Mouse (Mus musculus) gastrocnemius, postnatal 4 days (tissue): Measurements from ENCODE around the gene Hoxc6. TPM values are rescaled to one million over a fixed set of nuclear protein-coding genes. Genes with fewer than 3 reads are reported as not detected.
A peak's percentile ranks its signal among the peaks of the same experiment; 100 is the strongest.

Source experiments
- DNase-seq, 2 experiments: peaks; one replicate each; pipeline ENCODE4 v3.0.0; 2021 to 2022; ENCODE audit warnings: low spot score in 2 of 2, mixed read lengths in 2 of 2
- total RNA-seq, 2 experiments: library from RNA; stranded (reverse); gene quantifications; 2 replicates each; pipeline ENCODE4 v1.2.3; 2021

Gene Hoxc6
- total RNA-seq, 2 experiments from 2014 or later: 12.7 to 12.8 TPM

DNA sequence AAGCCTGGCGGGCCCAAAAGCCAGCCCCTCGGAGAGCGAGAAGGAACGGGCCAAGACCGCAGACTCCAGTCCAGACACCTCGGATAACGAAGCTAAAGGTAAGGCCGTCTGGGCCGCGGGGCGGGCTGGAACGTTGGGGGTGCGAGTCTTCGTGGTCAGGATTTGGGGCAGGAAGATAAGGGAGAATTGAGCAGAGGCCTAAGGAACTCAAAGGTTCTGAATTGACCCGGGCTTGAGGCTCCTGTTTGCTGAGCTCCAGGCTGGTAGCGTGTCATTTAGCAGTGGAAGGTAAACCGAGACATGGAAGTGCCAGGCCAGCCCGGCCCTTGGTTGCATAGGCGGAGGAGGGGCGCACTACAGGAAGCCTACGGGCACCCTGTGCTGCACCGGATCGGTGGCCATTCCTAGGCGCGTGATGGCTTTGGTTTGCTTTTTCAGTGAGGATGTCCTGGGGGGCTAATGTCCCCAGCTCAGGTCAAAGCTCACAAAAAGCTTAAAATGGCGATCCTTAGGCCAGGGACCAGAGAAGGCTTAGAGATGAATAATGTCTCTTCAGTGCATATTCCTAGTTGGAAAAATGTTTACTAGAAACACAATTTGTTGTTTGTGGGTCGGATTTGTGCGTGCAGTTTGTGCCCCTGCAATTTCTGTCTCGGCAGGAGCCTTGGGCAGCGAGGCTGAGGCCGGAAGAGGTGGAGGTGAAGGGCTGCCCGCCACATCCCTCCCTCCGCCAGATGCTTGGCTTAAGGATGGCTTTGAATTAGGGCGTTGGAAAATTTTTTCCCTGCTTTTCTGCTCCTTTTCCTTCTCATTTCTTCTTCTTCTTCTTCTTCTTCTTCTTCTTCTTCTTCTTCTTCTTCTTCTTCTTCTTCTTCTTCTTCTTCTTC is 30.3 kb upstream of the Hoxc6 start:
- no peak for DNase-seq

DNA sequence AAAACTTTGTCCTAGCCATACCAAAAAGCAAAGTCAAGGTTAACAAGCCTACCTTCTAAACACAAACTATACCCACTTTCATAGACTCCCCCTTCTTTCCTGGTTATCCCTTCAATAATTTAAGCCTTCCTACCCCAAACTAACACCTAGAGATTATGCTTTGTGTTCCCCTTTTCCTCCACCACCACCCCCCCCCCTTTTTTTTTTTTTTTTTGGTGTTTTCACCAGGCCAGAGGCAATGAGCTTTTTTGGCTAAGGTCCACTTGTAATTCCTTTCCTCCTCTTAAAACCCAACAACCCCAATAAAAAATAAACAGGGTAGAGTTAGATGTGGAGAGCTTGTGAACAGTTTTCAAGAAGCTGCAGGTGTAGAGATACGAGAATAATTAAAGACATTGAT is 28.8 kb upstream of the Hoxc6 start:
- DNase-seq: no peak

DNA sequence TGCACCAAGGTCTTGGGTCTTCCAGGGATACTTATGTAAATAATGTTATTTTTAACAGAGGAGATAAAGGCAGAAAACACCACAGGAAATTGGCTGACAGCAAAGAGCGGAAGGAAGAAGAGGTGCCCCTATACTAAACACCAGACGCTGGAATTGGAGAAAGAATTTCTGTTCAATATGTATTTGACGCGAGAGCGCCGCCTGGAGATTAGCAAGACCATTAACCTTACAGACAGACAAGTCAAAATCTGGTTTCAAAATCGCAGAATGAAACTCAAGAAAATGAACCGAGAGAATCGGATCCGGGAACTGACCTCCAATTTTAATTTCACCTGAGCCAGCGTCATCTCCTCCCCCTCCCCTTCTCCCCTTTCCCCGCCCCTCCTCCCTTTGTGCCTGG is 27.3 kb upstream of the Hoxc6 start:
- no peak for DNase-seq

DNA sequence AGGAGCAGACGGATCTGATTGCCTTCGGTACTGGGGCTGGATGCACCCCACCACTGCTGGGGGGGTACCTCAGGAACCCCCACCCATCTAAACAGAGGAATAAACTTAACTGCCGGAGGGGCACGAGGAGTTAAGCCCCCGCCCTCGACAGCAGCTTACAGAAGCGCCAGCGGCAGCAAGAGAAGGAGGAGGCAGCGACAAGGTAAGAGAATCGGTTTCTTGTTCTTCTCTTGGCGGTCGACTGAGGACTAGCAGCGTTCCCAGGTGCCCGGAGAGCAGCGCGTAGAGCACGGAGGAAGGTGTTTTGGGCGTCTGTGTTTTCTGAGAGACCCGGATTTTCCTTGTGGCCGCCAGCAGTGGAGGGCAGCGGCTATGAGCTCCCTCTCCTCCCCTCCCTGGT is 25.8 kb upstream of the Hoxc6 start:
- DNase-seq: no peak

DNA sequence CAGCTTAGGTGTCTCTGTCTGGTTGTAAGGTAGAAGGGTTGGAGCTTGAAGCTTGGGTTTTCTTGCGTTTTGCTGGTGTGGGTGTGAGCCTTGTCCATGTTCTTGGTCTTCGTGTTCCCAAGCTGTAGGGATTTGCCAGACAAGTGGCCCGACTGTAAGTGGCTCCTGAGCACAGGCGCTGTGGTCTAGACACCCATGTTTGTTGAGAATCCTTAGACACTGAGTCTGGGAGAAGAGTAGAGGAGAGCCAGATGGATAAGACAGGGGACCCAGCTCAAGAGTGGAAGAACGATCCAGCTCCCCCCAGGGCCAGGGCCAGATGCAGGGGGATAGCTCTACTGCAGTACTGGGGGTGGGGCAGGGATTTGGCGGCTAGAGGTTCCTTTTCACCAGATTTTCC is 25.3 kb upstream of the Hoxc6 start:
- DNase-seq: no peak

DNA sequence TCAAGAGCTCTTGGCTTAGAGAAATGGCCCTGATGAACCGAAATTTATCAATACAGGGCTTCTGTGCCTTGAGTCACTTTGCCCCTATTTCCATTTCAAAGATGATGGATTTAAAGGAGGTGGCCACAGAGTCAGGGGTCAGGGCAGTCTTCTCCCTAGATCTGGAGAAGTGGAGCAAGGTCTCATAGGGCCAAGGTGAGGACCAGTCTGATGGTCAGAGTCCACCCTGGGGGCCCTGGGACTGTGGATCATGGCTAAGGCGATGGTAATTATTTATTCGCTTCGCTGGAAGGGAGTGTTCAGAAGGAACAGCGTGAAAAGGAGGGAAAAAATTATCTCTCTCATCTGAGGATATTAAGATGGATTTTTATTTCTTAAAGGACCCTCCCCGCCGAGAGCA is 23.0 kb upstream of the Hoxc6 start:
- no peak for DNase-seq

DNA sequence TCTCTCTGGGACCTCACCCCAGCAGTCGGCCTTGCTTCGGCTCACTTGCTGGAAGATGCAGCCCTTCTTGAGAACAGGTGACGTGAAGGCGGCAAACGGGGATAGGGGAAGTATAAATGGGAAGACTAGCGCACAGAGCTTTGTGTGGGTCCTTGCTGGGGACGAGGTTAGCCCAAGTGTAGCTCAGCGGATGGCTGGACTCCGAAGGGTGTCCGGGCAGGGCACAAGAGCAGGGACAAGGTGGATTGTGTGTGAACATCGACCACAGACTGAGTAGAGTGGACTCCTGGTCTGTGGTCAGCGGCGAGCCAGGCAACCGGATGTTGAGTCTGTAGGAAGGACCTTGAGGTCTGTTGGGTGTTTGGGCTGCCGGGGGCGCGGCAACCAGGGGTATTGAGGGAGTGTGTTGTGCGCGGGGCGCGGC is 22.4 kb upstream of the Hoxc6 start:
- DNase-seq: peak in 1 of 2 experiments; percentile 54

DNA sequence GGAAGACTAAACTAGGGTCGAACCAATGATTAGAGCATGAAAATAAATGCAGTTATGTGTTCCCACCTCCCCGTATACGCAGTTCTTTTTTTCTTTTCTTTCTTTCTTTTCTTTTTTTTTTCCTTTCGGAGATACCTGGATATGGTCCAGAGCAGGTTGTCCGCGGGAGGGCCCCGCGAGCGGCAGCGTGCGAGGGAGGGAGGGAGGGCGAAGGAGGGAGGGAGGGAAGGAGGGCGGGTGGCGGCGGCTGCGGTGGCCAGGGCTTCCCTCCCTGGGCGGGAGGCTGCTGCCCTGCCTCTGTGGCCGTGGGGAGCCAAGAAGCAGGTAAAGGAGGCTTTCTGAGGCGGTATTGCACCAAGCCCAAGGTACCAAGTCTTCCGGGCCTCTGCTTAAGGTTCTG is 21.9 kb upstream of the Hoxc6 start, which contains the start of gene Hoxc9:
Gene Hoxc9 (plus strand): TSS at position 269 of the 400 bp plus-strand sequence.
- no peak for DNase-seq

DNA sequence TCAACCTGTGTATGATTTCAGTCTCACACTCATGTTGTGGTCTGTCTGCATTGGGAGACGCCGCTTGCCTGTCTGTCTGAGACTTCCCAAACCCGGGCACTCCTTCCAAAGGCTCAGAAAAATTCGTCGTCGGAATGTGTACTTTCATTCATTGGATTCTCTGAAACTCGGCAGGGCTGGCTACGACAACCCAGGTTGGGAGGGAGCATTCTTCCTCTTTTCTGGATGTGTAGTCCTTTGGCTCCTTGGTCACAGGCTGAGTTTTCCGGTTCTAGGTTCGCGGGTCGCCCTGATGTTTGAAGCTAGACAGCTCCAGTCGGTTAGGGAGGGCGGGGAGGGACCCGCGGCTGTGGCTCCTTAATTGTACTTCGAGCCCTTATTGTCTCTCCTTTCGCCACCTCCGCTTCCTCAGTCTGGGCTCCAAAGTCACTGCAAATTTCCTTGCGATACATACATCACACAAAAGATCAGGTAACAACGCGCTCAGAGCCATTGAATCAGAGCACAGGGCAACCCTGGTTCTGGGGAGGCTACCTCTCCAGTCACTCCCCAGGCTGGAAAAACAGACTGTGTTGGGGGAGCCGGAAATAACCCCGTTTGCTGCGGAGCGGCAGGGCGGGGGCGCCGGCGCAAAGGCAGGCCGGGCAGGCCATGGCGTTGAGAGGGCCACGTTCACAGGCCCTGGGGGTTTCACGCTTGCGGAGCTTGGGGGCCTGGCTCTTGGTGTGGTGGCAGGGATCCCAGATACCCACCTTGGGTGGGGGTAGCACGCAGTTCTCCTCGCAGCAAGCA is 21.2 kb upstream of the Hoxc6 start:
- DNase-seq: no peak

DNA sequence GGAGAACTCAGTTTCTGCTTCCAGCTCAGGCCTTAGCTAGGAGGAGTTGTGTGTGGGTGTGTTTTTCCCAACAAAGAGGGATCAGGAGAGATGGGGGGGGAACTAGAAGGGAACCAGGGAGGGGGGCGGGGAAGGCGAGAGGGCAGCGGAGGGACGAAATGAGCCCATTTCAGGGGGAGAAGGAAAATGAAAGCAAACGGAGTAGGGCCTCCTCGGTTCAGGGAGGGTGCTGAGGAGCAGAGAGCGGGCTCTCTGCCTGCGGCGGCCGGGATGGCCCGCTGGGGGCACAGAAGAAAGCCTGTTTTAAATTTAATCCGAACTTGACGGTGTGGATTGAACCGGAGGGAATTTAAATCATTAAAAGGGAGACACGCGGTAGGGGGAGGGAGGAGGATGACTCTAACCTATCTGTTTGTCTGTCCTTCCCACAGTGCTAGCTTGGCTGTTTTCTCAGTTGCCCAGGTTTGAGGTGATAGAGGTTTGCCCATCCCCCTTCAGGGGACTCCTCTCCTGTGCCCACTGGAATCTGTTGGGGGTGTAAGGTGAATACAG is 20.6 kb upstream of the Hoxc6 start:
- DNase-seq: no peak

DNA sequence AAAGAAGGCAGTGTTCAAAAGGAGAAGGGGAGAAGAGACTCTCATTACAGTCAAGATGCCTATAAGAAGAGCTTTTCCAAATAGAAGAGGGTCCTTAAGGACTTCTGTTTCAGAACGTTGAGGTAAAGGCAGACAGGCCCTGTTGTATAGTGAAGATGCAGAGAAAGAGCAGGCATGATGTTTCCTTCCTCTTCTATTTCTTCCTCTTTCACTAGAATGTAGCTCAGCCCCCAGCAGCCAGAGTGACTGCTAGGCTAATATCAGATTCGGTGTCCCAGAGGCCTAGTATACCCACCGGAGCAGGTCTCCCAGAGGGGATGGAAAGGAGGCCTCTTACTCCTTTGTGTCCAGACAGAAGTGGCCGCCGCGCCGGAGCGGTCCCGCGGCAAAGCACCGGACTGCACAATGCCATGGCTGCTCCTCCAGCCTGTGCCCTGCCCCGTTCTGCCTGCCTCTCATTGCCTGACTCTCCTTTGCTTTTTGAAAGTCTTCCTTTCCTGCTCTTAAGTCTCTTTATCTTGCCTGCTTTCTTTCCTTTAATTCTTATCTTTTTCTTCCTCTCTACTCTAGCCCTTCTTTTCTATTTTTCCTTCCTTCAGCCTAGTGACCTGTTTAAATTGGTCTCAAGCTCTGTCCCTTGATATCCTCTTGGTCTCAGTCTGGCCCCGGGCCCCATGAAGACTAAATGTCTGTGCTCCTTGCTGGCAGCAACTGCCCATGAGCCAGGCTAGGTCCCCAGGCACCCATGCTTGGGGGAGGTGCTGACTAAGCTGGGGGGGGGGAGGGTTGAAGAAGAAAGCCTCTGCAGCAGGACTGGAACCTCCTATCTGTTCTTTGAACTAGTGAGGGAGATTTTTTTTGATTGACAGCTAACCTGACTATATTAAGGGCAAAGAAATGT is 19.2 kb upstream of the Hoxc6 start:
- DNase-seq: no peak

DNA sequence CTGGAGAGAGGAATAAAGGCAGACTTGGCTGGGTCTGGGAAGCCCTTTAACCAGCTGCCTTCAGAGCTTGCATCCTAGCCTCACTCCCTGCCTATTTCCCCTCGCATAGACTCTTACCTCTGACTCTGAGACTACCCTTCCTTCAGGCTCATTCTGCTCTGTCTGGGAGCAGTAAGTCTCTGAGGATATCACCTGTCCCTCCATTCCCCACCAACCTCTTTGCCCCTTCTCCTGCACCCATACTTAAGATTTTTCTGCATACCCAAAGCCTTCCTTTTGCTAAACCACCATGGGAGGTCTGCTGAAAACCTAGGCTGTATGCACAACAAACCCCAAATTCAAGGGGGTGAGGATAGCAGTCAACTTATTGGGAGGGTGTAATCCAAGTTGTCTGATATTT is 18.1 kb upstream of the Hoxc6 start:
- no peak for DNase-seq

DNA sequence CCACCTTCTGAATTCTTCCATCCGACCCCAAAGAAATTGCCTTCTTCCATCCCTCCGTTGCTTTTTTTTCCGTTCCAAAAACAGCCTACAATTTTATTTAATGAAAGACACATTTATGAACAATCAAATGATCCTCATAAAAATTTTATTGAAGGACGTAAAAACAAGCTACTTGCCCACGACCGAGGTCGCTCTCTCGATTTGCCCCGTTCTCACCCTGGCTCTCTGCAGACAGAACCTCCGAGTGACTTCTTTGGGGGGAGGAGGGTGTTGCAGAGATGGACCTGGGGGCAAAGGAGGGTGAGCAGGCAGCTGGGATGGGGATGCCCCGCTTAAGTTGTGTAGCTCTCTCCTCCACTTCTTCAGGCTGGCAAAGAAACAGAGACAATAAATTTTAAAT is 17.7 kb upstream of the Hoxc6 start:
- DNase-seq: no peak

DNA sequence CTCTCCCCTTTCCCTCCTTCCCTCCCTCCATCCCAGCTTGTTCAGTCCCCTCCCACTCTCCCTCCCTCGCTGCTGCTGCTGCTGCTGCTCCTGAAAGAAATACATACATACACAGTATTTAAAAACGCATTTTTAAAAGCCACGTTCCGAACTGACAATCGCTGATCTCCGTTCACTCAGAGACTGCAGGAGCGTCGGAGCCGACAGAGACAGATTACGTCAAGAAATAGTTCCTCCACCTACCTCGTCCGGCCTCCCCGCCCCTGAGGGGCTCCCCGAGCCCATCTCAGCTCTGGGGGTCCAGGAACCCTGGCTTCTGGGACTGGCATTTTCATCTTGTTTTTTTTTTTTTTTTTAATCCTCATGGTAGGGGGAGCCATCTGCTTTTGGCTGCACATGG is 17.1 kb upstream of the Hoxc6 start:
- DNase-seq: no peak

DNA sequence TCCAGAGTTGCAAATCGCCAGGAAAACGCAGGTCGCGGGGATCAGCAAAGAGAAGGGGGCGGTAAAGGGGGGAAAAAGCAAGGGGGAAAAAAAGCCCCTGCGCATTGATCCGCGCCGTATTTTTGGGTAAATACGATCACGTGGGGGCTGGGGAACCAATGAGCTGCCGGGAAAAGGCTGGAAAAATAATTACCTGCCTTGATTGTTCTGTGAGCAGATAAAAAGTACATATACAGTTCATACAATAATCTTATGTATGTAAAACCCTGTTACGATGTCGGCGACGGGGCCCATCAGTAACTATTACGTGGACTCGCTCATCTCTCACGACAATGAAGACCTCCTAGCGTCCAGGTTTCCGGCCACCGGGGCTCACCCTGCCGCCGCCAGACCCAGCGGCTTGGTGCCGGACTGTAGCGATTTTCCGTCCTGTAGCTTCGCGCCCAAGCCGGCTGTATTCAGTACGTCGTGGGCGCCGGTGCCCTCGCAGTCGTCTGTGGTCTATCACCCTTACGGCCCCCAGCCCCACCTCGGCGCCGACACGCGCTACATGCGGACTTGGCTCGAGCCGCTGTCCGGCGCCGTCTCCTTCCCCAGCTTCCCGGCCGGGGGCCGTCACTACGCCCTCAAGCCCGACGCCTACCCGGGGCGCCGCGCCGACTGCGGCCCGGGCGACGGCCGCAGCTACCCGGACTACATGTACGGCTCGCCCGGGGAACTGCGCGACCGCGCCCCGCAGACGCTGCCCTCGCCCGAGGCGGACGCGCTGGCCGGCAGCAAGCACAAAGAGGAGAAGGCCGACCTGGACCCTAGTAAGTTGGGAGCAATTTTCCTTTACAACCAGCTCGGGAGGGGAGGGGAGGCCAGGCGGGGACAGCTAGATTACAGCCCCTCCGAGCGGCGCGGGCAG is 16.4 kb upstream of the Hoxc6 start:
- peak in 1 of 2 experiments; percentile 79 for DNase-seq

DNA sequence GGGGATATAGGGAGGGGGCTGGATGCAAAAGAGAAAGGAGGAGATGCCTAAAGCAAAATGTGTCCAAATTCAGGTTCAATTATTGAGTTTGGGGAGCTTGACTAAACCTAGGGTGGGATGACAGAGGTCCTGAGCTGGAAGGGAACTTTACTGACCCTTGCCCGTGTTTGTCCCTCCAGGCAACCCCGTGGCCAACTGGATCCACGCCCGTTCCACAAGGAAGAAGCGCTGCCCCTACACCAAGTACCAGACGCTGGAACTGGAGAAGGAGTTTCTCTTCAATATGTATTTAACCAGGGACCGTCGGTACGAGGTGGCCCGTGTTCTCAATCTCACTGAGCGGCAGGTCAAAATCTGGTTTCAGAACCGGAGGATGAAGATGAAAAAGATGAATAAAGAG is 14.3 kb upstream of the Hoxc6 start:
- no peak for DNase-seq

DNA sequence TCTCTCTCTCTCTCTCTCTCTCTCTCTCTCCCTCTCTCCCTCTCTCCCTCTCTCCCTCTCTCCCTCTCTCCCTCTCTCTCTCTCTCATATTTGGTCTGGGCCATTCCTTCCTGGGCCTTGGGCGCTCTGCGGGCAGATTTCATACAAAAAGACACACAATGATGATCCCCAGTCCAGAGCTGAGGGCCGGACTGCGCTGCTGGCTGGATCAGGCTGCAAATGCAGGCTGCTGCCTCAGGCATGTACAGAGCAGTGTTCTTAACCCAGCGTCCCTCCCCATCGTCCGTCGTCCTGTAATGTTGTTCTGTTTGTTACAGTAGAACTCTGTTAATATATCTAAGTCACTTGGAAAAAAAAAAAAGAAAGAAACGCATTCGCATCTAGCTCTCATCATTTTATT is 13.5 kb upstream of the Hoxc6 start:
- no peak for DNase-seq

DNA sequence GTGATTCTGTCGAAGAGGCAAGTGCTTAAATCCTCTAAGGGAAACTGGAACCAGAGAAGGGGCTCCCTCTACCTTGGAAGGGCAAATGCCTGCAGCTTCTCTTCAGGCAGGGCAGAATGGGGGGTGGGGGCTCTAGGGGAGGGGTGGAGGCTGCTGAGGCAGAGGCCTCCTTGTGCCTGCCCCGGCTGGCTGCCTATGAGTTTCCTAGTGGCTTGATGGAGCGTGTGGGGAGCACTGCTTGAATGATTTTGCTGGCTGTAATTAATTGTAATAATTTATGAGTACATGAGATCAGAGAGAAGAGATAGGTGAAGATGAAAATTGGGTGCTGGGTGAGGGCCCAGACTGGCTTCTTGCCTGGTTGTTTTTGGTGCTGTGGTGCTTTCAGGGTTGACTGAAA is 13.1 kb upstream of the Hoxc6 start:
- no peak for DNase-seq

DNA sequence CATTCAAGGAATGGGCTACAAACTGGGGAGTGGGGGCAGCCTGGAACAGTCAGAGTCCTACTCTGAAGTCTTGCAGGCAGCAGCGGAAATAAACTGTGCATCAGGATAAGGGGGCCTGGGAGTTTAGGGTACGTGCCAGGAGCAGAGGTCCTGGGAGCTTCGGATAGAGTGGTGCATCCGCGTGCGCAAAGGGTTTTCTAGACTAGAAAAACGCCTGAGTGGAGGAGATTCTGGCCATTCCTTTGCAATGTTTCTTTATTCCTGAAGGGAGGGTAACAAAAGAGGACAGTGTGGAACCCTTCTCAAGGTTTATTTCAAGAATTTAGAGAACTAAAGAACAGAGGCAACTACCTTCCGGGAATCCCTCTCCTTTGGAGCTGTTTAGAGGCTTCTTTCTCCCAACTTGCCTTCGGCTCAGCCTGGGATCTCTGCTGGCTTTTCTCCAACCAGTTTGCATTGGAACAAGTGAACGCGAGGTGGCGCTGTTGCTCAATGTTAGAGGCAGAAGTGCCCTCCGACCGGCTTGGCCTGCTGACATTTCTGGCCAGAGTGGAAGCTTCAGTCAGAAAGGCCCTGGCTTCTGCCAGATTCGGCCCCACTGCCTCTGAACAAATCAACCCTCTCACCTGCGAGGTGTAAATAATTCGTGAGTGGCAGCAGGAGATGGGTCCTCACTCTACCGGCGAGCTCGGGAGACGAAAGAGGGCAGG is 10.8 kb upstream of the Hoxc6 start:
- peak; percentile 91 to 94 for DNase-seq
